Mouse (Mus musculus) CH12.LX (cell line): ENCODE results near the gene Cd207.

ENCODE experiments used
- CTCF ChIP-seq, 2 experiments: IDR thresholded peaks in 1 of 2; conservative IDR thresholded peaks in 1 of 2; 2 replicates each; pipeline ENCODE4 v1.5.1; 2011 to 2012; ENCODE audit warnings: low read depth in 2 of 2, low read length in 2 of 2, improper control_type of control experiment in 1 of 2, inconsistent platforms in 1 of 2, mild to moderate bottlenecking in 1 of 2, moderate library complexity in 1 of 2
- E2F4 ChIP-seq: IDR thresholded peaks from 2 replicates; pipeline ENCODE4 v1.6.1; 2011; ENCODE audit warnings: low read depth, low read length, improper control_type of control experiment; ENCODE audit not compliant: insufficient replicate concordance
- MAX ChIP-seq: IDR thresholded peaks from 2 replicates; pipeline ENCODE4 v1.6.1; 2011; ENCODE audit warnings: low read length, improper control_type of control experiment
- USF1 ChIP-seq: IDR thresholded peaks from 2 replicates; pipeline ENCODE4 v1.6.1; 2014; ENCODE audit warnings: low read depth, mild to moderate bottlenecking, inconsistent platforms, low read length, improper control_type of control experiment

DNA sequence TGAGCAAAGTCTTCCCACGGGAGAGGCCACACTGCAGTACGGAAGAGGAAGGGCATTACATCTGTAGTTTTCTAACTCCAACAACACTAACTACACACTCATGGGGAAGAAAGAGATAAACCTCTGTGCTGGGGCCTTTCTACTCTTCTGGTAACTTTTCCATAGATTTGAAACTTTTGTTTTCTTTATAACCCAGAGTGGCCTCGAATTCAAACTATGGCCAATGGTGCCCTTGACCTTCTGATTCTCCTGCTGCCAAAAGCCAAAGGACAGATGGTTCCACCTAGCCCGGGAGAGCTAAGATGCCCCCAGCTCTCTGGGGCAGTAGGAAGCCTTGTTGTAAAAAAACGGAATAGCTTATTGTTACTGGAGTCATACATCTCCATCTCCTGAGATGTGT lies 22.3 kb upstream of the Cd207 start:
- TF ChIP-seq E2F4 = no peak
- no peak for TF ChIP-seq CTCF (conservative IDR thresholded peaks at IDR 0.05 in 1 of 2, IDR thresholded peaks at IDR 0.05 in 1 of 2; ENCODE audit: low read depth in 2 of 2, low read length in 2 of 2)
- TF ChIP-seq USF1 = no peak
- no peak for TF ChIP-seq MAX
